Mouse (Mus musculus) 416B (cell line): ENCODE results near the gene Gse1.
A peak's percentile ranks its signal among the peaks of the same experiment; 100 is the strongest.

Source experiments
- DNase-seq: peaks from one replicate; pipeline ENCODE4 v3.0.0; 2011; ENCODE audit warnings: low read depth

Gse1 gene

GRCm38 (mm10) chr8:120574941-120575340 is 346.7 kb downstream of the Gse1 start:
- DNase-seq, result no peak

- DNase-seq, result no peak
Measured at GRCm38 (mm10) chr8:120575801-120576200, 347.5 kb downstream of the Gse1 start.

GRCm38 (mm10) chr8:120577821-120578220 is 349.6 kb downstream of the Gse1 start:
- DNase-seq, result no peak

GRCm38 (mm10) chr8:120580336-120581000 is 352.2 kb downstream of the Gse1 start:
- DNase-seq, result no peak

GRCm38 (mm10) chr8:120581329-120581728 is 353.1 kb downstream of the Gse1 start:
- DNase-seq, result no peak

GRCm38 (mm10) chr8:120581811-120582210 is 353.6 kb downstream of the Gse1 start:
- DNase-seq, result no peak

GRCm38 (mm10) chr8:120585521-120585920 is 357.3 kb downstream of the Gse1 start:
- DNase-seq, result no peak

GRCm38 (mm10) chr8:120588908-120589771 is 360.9 kb downstream of the Gse1 start, which contains the start of gene Gins2:
Gene Gins2, minus strand, starts transcription at chr8:120589304.
- peak; percentile 100 for DNase-seq

GRCm38 (mm10) chr8:120589921-120590320 is 361.7 kb downstream of the Gse1 start:
- DNase-seq, result peak; percentile 35

GRCm38 (mm10) chr8:120591587-120592292 is 363.5 kb downstream of the Gse1 start:
- DNase-seq, result no peak

GRCm38 (mm10) chr8:120594571-120594970 is 366.3 kb downstream of the Gse1 start:
- DNase-seq, result peak; percentile 37

- DNase-seq, result peak; percentile 71
Measured at GRCm38 (mm10) chr8:120595963-120596362, 367.7 kb downstream of the Gse1 start.

- no peak for DNase-seq
Measured at GRCm38 (mm10) chr8:120598579-120598978, 370.3 kb downstream of the Gse1 start.

- DNase-seq, result peak; percentile 85
Measured at GRCm38 (mm10) chr8:120599504-120599903, 371.2 kb downstream of the Gse1 start.

GRCm38 (mm10) chr8:120602672-120603071 is 374.4 kb downstream of the Gse1 start:
- DNase-seq, result no peak

GRCm38 (mm10) chr8:120607460-120607859 is 379.2 kb downstream of the Gse1 start:
- no peak for DNase-seq

GRCm38 (mm10) chr8:120607885-120608284 is 379.6 kb downstream of the Gse1 start:
- DNase-seq, result peak; percentile 82

- no peak for DNase-seq
Measured at GRCm38 (mm10) chr8:120610824-120611223, 382.6 kb downstream of the Gse1 start.

- DNase-seq, result no peak
Measured at GRCm38 (mm10) chr8:120614491-120614890, 386.2 kb downstream of the Gse1 start.

- no peak for DNase-seq
Measured at GRCm38 (mm10) chr8:120616663-120617626, 388.7 kb downstream of the Gse1 start.

- DNase-seq, result peak; percentile 71
Measured at GRCm38 (mm10) chr8:120618110-120618509, 389.9 kb downstream of the Gse1 start.
